Mouse (Mus musculus) liver, embryonic 12.5 days (tissue): ENCODE results near the gene Ccnl2. TPM values are rescaled to one million over a fixed set of nuclear protein-coding genes. Genes with fewer than 3 reads are reported as not detected.

Experiments used
- ATAC-seq: fragments of 200-750 bp; cut with Nextera tagmentation; 2 replicates; pipeline ENCODE4 v1.8.0; 2017; ENCODE audit warnings: moderate number of reproducible peaks, mild to moderate bottlenecking, moderate library complexity
- H3K27ac ChIP-seq: fragments of 300-500 bp; sonication (generic); 2 replicates; pipeline ENCODE4 v1.5.1; 2016; ENCODE audit warnings: mild to moderate bottlenecking
- H3K27me3 ChIP-seq: fragments of 300-500 bp; sonication (generic); replicated peaks from 2 replicates; pipeline ENCODE4 v1.6.1; 2016; ENCODE audit warnings: mild to moderate bottlenecking, moderate library complexity
- H3K36me3 ChIP-seq: fragments of 300-500 bp; sonication (generic); 2 replicates; pipeline ENCODE4 v1.6.1; 2016; ENCODE audit warnings: mild to moderate bottlenecking, moderate library complexity
- H3K4me1 ChIP-seq: fragments of 300-500 bp; sonication (generic); 2 replicates; pipeline ENCODE4 v1.6.1; 2016
- H3K4me2 ChIP-seq: fragments of 300-500 bp; sonication (generic); 2 replicates; pipeline ENCODE4 v1.6.1; 2016; ENCODE audit warnings: mild to moderate bottlenecking, moderate library complexity
- H3K4me3 ChIP-seq: fragments of 300-500 bp; sonication (generic); 2 replicates; pipeline ENCODE4 v1.5.1; 2016; ENCODE audit warnings: mild to moderate bottlenecking, moderate library complexity
- H3K9ac ChIP-seq: fragments of 300-500 bp; sonication (generic); 2 replicates; pipeline ENCODE4 v1.6.1; 2016; ENCODE audit warnings: mild to moderate bottlenecking, moderate library complexity
- H3K9me3 ChIP-seq: fragments of 300-500 bp; sonication (generic); replicated peaks from 2 replicates; pipeline ENCODE4 v1.6.1; 2016; ENCODE audit warnings: mild to moderate bottlenecking, moderate library complexity
- WGBS: fragments of 180-500 bp; shearing (Covaris S2); methylation state at CpG from one replicate; pipeline ENCODE4 v1.1.7; 2016; ENCODE audit not compliant: insufficient replicate concordance; 5-methylcytosine and 5-hydroxymethylcytosine counted together
- microRNA-seq: library from miRNA; unstranded; fragments of <30 nt; microRNA quantifications from one replicate; pipeline ENCODE4, GENCODE M21; 2017
- polyA plus RNA-seq: library from polyadenylated mRNA; unstranded; fragments of >200 nt; fragmentation: Nextera tagmentation; extraction: Ambion mirVana; gene quantifications from 2 replicates; pipeline ENCODE4 v1.2.1, GENCODE M21; 2016

Gene Ccnl2
- polyA plus RNA-seq, 1 experiment from 2014 or later, result 101 TPM

GRCm38 (mm10) chr4:155854991-155855390 is 42.7 kb downstream of the Ccnl2 start:
- no peaks in the 10 kb centered on the region for H3K9me3 ChIP-seq
- H3K27ac ChIP-seq, result no peak overlapping the region
- H3K36me3 ChIP-seq, result peaks cover 68% of the 10 kb centered on the region
- peaks cover 33% of the 10 kb centered on the region for H3K4me1 ChIP-seq
- H3K4me3 ChIP-seq, result no peak overlapping the region
- 93% methylated on average over 12 of the region's 12 CpGs for WGBS
- no peak overlapping the region for H3K4me2 ChIP-seq
- no peak overlapping the region for H3K9ac ChIP-seq
- ATAC-seq, result no peak
- H3K27me3 ChIP-seq, result no peaks in the 10 kb centered on the region

- ATAC-seq, result no peak
- Histone ChIP-seq H3K4me3 (no peak overlapping the region), H3K4me2 (peak overlapping the region; percentile 26; the same call in 1 of the 2 replicates), H3K27me3 (no peaks in the 10 kb centered on the region), H3K4me1 (peaks cover 24% of the 10 kb centered on the region), H3K9ac (no peak overlapping the region), H3K27ac (no peak overlapping the region), H3K9me3 (no peaks in the 10 kb centered on the region), H3K36me3 (peaks cover 79% of the 10 kb centered on the region)
- 80% methylated on average over 12 of the region's 12 CpGs for WGBS
Measured at GRCm38 (mm10) chr4:155856071-155856470, 43.8 kb downstream of the Ccnl2 start.

GRCm38 (mm10) chr4:155856881-155857280 is 44.6 kb downstream of the Ccnl2 start:
- Histone ChIP-seq H3K4me2 (peak overlapping the region; percentile 26), H3K4me1 (peaks cover 22% of the 10 kb centered on the region), H3K27me3 (no peaks in the 10 kb centered on the region), H3K36me3 (peaks cover 84% of the 10 kb centered on the region), H3K9me3 (no peaks in the 10 kb centered on the region), H3K4me3 (no peak overlapping the region), H3K27ac (no peak overlapping the region), H3K9ac (no peak overlapping the region)
- WGBS, result 45% methylated on average over 3 of the region's 3 CpGs
- ATAC-seq, result peak; percentile 57

- Histone ChIP-seq H3K4me2 (no peak overlapping the region), H3K9me3 (no peaks in the 10 kb centered on the region), H3K36me3 (peaks cover 71% of the 10 kb centered on the region), H3K4me1 (peaks cover 22% of the 10 kb centered on the region), H3K27me3 (no peaks in the 10 kb centered on the region), H3K9ac (no peak overlapping the region), H3K27ac (no peak overlapping the region), H3K4me3 (no peak overlapping the region)
- 40% methylated on average over 13 of the region's 13 CpGs for WGBS
- peak; percentile 16; the same call in 1 of the 2 replicates for ATAC-seq
Measured at GRCm38 (mm10) chr4:155859318-155859717, 47.0 kb downstream of the Ccnl2 start.

GRCm38 (mm10) chr4:155861787-155862186 is 49.5 kb downstream of the Ccnl2 start:
- Histone ChIP-seq H3K9me3 (no peaks in the 10 kb centered on the region), H3K4me3 (no peak overlapping the region), H3K36me3 (peaks cover 71% of the 10 kb centered on the region), H3K4me2 (no peak overlapping the region), H3K27me3 (no peaks in the 10 kb centered on the region), H3K9ac (no peak overlapping the region), H3K4me1 (peaks cover 6% of the 10 kb centered on the region), H3K27ac (no peak overlapping the region)
- ATAC-seq, result no peak
- WGBS, result 80% methylated on average over 7 of the region's 7 CpGs

- no peak within 1 kb of the TSS for H3K9ac ChIP-seq
- no peak within 1 kb of the TSS for H3K4me3 ChIP-seq
- H3K9me3 ChIP-seq, result no peaks in the 10 kb centered on the region
- ATAC-seq, result no peak
- 61% methylated on average over 5 of the region's 5 CpGs for WGBS
- H3K4me2 ChIP-seq, result no peak within 1 kb of the TSS
- H3K27me3 ChIP-seq, result no peaks in the 10 kb centered on the region
- peaks cover 6% of the 10 kb centered on the region for H3K4me1 ChIP-seq
- peaks cover 62% of the 10 kb centered on the region for H3K36me3 ChIP-seq
- H3K27ac ChIP-seq, result no peak within 1 kb of the TSS
Measured at GRCm38 (mm10) chr4:155863001-155863400, 50.7 kb downstream of the Ccnl2 start, which contains the start of gene Tas1r3. Gene Tas1r3, minus strand, starts transcription at chr4:155863362.

- H3K4me3 ChIP-seq, result peak overlapping the region; percentile 71
- ATAC-seq, result peak; percentile 42
- peaks cover 36% of the 10 kb centered on the region for H3K4me1 ChIP-seq
- peak overlapping the region; percentile 76 for H3K9ac ChIP-seq
- H3K27ac ChIP-seq, result peak overlapping the region; percentile 55
- no peaks in the 10 kb centered on the region for H3K27me3 ChIP-seq
- no peaks in the 10 kb centered on the region for H3K9me3 ChIP-seq
- 5% methylated on average over 22 of the region's 22 CpGs for WGBS
- H3K4me2 ChIP-seq, result peak overlapping the region; percentile 94
- H3K36me3 ChIP-seq, result peaks cover 50% of the 10 kb centered on the region
Measured at GRCm38 (mm10) chr4:155868614-155869298, 56.5 kb downstream of the Ccnl2 start.

GRCm38 (mm10) chr4:155869317-155870033 is 57.2 kb downstream of the Ccnl2 start, which contains the start of the genes Cptp and Ints11:
Gene Cptp, minus strand, starts transcription at chr4:155869440.
Gene Ints11, plus strand, starts transcription at chr4:155869546.
- peak within 1 kb of the TSS; percentile 82 for H3K9ac ChIP-seq
- WGBS, result 1% methylated on average over 63 of the region's 63 CpGs
- peak; percentile 97 for ATAC-seq
- H3K27me3 ChIP-seq, result no peaks in the 10 kb centered on the region
- H3K27ac ChIP-seq, result peak within 1 kb of the TSS; percentile 67
- no peaks in the 10 kb centered on the region for H3K9me3 ChIP-seq
- peak within 1 kb of the TSS; percentile 94 for H3K4me2 ChIP-seq
- peaks cover 36% of the 10 kb centered on the region for H3K4me1 ChIP-seq
- peaks cover 56% of the 10 kb centered on the region for H3K36me3 ChIP-seq
- H3K4me3 ChIP-seq, result peak within 1 kb of the TSS; percentile 71

- H3K36me3 ChIP-seq, result peaks cover 53% of the 10 kb centered on the region
- no peak overlapping the region for H3K4me3 ChIP-seq
- no peak overlapping the region for H3K27ac ChIP-seq
Measured at GRCm38 (mm10) chr4:155871404-155871803, 59.1 kb downstream of the Ccnl2 start.

More at GRCm38 (mm10) chr4:155871404-155871803, 59.1 kb downstream of the Ccnl2 start:
- 77% methylated on average over 7 of the region's 7 CpGs for WGBS
- no peak for ATAC-seq
- peaks cover 36% of the 10 kb centered on the region for H3K4me1 ChIP-seq
- H3K9me3 ChIP-seq, result no peaks in the 10 kb centered on the region
- 0 out of 2 replicates have a peak overlapping the region, but pooled peaks have one; percentile 5 for H3K4me2 ChIP-seq
- H3K27me3 ChIP-seq, result no peaks in the 10 kb centered on the region
- H3K9ac ChIP-seq, result no peak overlapping the region

Small RNAs within 50 kb of the gene (microRNA-seq; reads per million reads assigned to microRNA genes)
- not detected for gene Gm27743

Other genes with a start within 250 kb of the Ccnl2 start
- gene Slc35e2, start 211.1 kb upstream of the Ccnl2 start, polyA plus RNA-seq, result 7.1 and 7.3 TPM in 2 replicates
- gene Cdk11b, start 187.6 kb upstream of the Ccnl2 start, polyA plus RNA-seq, result 41.1 and 45.5 TPM in 2 replicates
- not detected in 2 replicates for gene Gm10563, start 167.1 kb upstream of the Ccnl2 start, polyA plus RNA-seq
- gene Mmp23, start 159.1 kb upstream of the Ccnl2 start, polyA plus RNA-seq, result 8.1 and 9.2 TPM in 2 replicates
- 7.2 and 7.4 TPM in 2 replicates for gene Mib2, start 143.3 kb upstream of the Ccnl2 start, polyA plus RNA-seq
- gene Fndc10, start 118.1 kb upstream of the Ccnl2 start, polyA plus RNA-seq, result 1.9 and 2.0 TPM in 2 replicates
- gene Ssu72, start 107.7 kb upstream of the Ccnl2 start, polyA plus RNA-seq, result 80.8 and 91.2 TPM in 2 replicates
- gene Tmem240, start 77.7 kb upstream of the Ccnl2 start, polyA plus RNA-seq, result 0.17 and 0.24 TPM in 2 replicates
- 101 and 110 TPM in 2 replicates for gene Atad3a, start 51.4 kb upstream of the Ccnl2 start, polyA plus RNA-seq
- gene Vwa1, start 37.8 kb upstream of the Ccnl2 start, polyA plus RNA-seq, result 0.49 and 0.73 TPM in 2 replicates
- gene Tmem88b, start 26.6 kb upstream of the Ccnl2 start, polyA plus RNA-seq, result 0.32 TPM in 2 replicates
- not detected in 2 replicates for gene Ankrd65, start 22.1 kb upstream of the Ccnl2 start, polyA plus RNA-seq
- gene Mrpl20, start 9.6 kb upstream of the Ccnl2 start, polyA plus RNA-seq, result 223 and 228 TPM in 2 replicates
- gene Aurkaip1, start 18.8 kb downstream of the Ccnl2 start, polyA plus RNA-seq, result 146 and 153 TPM in 2 replicates
- 8.1 and 9.2 TPM in 2 replicates for gene Mxra8, start 27.2 kb downstream of the Ccnl2 start, polyA plus RNA-seq
- gene Dvl1, start 34.9 kb downstream of the Ccnl2 start, polyA plus RNA-seq, result 10.7 and 12.1 TPM in 2 replicates
- gene Tas1r3, start 50.9 kb downstream of the Ccnl2 start, polyA plus RNA-seq, result 0.07 and 0.11 TPM in 2 replicates
- gene Cptp, start 57.0 kb downstream of the Ccnl2 start, polyA plus RNA-seq, result 10.3 and 10.8 TPM in 2 replicates
- gene Ints11, start 57.1 kb downstream of the Ccnl2 start, polyA plus RNA-seq, result 50.0 and 51.4 TPM in 2 replicates
- 32.7 and 33.6 TPM in 2 replicates for gene Pusl1, start 79.3 kb downstream of the Ccnl2 start, polyA plus RNA-seq
- 13.4 and 13.6 TPM in 2 replicates for gene Acap3, start 79.3 kb downstream of the Ccnl2 start, polyA plus RNA-seq
- gene Ube2j2, start 131.3 kb downstream of the Ccnl2 start, polyA plus RNA-seq, result 106 and 111 TPM in 2 replicates
- 45.0 and 48.8 TPM in 2 replicates for gene C1qtnf12, start 149.8 kb downstream of the Ccnl2 start, polyA plus RNA-seq
- gene B3galt6, start 180.2 kb downstream of the Ccnl2 start, polyA plus RNA-seq, result 8.2 and 8.7 TPM in 2 replicates
- 93.4 and 93.9 TPM in 2 replicates for gene Sdf4, start 180.4 kb downstream of the Ccnl2 start, polyA plus RNA-seq
- gene Tnfrsf4, start 201.4 kb downstream of the Ccnl2 start, polyA plus RNA-seq, result 0.39 and 0.60 TPM in 2 replicates
- gene Tnfrsf18, start 213.7 kb downstream of the Ccnl2 start, polyA plus RNA-seq, result 0.77 and 0.99 TPM in 2 replicates
- gene Ttll10, start 246.9 kb downstream of the Ccnl2 start, polyA plus RNA-seq, result 0.07 and 0.15 TPM in 2 replicates